Mouse (Mus musculus): ENCODE data around the gene Muc4.

Gene Muc4

DNA sequence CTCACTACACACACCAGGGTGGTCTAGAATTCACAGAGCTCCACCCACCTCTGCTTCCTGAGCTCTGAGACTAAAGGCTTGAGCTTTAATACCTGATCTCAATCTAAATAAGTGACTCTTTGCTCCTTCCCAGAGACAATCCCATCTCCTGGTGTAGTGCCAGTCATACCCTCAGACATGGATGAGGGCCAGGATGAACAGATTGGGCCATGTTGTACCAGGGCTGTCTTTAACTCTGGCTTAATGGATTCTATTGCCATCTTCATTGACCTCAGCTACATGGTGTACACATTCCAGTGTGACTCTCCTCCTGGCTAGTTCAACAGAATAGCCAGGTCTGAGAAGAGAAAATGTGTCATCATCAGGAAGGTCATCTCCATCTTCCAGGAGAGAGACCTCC lies 9.2 kb upstream of the Muc4 start:
- no peak for DNase-seq (ENCODE audit: low read depth)

DNA sequence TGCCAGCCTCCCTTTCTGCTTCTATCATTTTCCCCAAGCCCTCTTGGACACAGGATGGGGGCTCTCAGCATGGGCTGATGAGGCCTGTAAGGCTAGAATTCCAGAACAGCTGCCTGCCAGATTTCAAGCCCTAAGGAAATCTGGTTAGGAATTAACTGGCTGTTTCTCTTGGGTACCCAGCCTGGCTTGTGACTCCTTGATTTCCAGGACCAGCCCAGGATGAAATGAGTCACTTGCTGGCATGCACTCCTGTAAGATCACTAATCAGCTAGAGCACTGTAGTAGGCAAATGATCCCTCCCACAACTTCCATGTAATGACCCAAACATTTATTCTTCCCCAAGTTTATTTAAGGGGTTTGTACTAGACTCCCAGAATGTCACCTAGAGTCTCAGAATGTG lies 7.4 kb upstream of the Muc4 start:
- no peak for DNase-seq (ENCODE audit: low read depth)

DNA sequence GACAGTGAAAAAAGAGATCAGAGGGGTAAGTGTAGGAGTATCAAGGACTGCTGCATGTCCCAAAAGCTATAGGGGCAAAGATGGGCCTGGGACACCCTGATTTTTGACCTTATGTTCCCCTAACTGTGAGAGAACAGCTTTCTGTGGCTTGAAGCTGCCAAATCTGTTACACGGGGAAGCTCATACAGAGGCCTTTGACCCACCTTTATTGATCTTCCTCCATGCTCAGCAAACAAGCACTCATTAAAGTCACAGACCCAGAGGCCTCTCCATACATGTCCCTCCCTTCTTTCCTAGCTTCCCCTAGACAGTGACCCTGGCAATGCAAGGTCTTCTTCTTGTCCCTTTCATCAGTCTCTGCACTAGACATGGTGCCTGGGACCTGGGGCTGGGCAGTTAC lies 7.0 kb upstream of the Muc4 start:
- no peak for DNase-seq (ENCODE audit: low read depth)

DNA sequence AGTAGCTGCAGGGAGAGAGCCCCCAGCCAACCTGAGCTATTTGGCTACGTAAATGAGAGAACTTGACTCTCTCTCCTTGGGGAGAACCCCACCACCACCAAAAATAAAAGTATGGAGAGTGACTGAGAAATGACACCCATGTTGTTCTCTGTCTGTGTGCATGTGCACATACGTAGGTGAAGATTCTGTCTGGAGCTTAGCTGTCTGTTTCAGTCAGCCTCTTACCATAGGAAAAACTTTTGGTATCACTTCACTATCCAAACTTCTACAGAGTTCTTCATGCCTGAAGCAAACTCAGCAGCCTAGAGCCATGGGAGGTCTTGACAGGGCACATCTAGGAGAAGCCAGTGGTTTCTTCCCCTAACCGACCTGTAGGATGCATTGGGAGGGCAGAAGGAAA lies 2.5 kb upstream of the Muc4 start:
- DNase-seq (ENCODE audit: low read depth): no peak

DNA sequence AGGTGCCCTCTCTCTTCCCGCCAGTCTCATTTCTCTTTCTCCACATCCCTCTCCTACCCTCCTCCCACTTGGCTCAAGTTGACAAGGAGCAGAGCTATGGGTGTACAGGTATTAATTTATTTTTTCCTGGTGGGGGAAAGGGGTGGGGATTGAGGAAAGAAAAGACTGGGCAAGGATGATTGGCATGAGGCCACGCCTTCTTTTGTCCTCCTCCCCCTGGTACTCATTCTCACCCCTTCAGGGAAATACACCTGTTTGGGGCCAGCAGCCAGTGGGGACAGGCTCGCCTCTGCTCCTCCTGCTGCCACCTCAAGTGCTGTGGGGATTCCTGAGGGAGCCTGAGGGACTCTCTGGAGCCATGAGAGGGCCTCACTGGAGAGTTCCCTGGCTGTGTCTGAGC lies 336 bp downstream of the Muc4 start:
- DNase-seq (ENCODE audit: low read depth): no peak

DNA sequence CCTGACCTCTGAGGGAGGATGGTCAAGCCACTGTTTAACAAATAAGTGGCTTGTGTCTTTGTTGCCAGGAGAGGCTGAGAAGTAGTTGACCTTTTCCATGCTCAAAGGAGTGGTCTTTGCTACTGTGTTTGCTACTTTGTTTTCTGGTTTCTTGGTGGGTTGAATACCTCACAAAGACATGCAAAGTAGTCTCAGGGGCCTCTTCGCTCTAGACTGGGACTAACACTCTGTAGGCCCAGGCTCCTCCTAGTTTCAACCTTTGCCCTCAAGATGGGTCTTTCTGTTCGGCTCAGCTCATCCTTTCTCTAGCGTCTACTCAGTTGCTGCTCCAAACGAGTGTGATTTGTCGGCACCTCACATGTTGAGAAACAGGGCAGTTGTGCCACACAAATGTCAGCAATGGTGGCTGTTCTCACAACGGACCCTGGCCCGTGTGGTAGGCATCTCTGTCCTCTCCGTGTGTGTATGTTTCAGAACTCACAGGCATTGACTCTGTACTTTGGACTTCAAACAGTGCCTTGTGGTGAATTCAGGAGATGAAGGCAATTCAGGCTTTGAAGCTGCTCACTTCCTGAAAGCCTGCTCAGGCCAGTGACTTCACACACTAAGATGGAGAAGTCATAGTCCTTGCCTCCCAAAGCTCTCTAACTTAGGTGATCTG lies 4.4 kb downstream of the Muc4 start:
- DNase-seq (ENCODE audit: low read depth): no peak

DNA sequence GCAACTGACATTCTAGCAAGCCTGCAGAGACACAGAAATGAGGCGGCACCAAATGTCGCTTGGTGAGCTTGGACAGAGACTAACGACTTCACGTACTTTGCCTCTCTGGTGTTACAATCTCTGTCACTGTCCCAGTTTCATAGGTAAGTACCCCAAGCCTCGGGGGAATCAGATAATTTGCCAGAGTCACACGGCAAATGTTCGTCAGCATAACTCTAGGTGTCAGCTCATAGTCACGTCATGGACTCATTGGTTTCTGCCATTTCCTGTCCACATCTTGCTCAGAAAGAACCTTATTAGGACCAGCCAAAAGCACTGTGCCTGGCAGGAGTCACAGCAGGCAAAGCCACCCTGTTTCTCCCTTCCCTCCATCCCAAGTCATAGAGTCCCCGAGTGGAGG lies 5.7 kb downstream of the Muc4 start:
- DNase-seq (ENCODE audit: low read depth): no peak

DNA sequence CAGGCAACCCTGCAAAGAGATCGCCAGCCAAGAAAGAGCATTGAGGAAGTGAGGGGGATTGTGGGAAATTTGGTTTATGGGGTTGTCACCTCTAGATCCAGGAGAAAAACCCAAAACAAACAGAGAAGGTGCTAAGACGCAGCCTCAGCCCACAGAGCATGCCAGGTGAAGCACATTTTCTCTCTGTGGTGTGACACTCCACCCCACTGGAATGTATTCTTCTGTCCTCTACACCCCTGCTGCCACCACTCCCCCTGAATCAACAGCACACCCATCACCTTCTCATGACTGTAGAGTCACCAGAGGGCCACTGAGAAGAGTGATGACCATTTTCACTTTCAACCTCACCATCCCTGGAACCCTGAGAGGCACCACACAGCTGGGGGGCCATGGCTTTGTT lies 7.0 kb downstream of the Muc4 start:
- no peak for DNase-seq (ENCODE audit: low read depth)

DNA sequence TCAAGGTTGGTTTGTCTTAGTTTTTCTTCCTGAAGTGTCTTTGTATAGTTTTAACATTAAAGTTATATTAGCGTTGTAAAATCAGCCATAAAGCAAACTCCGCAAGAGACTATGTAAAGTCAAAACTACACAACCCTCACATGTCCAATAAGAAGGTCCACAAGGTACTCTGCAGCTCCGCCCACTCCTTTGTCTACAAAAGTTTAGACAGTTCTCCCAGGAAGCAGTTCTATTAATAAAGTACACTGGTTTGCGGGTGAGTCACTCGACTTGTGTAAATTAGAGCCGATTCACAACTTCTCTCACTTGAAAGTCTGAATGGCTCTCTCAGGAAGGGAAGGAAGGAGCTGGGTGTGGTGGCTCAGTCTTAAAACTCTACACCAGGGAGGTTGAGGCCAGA lies 10.2 kb downstream of the Muc4 start:
- DNase-seq (ENCODE audit: low read depth): no peak

DNA sequence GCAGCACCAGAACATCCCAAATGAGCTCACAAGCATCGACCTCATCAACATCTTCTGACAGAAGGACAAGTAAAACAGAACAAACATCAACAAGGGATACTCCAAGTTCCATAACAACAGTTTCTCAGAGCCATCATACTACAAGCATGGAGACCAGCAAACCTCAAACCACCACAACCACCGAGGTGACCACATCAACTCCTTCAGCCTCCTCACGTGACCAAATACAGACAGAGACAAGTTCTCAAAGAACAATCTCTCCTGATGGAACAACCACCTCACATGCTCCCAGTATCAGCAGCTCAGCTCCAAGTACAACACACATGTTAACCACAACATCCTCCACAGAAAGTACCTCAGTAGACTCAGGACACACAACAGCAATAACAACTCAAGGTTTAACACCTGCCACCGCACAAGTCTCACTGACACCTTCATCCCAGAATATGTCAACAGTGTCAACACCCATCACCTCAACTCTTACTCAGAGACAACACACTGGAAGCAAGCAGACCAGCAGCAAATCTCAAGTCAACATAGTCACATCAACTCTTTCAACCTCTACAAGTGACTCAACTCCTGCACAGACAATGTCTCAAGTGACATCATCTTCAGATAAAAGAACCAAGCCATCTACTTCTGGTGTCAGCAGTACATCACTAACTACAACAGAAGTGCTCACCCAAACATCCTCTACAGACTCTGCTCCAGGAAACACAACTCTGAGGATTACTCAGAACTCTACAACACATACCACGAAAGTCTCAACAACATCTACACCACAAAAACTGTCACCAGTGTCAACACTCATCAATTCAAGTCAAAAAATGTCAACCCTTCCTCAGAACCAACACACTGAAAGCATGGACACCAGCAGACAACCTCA lies 14.8 kb downstream of the Muc4 start:
- DNase-seq (ENCODE audit: low read depth): no peak

DNA sequence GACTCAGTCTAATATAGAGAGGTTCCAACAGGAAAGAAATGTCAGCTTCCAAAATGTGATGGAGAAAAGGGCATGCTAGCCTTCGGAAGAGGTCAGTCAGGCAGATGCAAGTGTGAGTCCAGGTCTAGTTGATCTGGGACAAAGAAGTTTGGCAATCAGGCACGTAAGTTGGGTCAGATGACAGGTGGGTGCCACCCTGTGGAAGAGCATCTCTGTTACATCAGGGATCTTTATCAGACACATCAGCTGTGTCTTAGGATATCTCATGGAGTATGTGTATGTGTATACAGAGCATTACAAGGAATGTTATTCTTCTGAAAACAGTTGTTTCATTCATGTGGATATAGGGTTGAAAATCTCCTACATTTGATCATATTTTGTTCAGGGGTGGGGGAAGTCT lies 28.9 kb downstream of the Muc4 start:
- DNase-seq (ENCODE audit: low read depth): no peak

DNA sequence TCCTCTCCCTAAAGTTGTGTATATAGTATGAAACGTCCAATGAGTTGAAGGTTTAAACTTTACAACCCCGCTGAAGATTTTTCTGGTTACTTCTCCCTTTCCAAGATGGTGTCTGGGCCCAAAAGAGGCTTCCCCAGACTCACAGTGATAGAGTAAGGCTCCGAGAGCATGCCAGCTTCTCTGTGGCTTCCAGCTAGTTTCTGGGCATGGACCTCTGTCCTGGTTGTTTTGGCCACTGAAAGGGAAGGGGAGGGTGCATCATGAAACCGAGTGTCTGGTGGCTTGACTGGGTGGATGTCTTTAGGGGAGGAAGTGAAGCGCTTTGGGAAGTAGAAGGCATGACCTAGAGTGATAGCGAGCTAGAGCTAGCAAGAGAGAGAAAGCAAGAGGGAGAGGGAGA lies 29.3 kb downstream of the Muc4 start:
- no peak for DNase-seq (ENCODE audit: low read depth)

DNA sequence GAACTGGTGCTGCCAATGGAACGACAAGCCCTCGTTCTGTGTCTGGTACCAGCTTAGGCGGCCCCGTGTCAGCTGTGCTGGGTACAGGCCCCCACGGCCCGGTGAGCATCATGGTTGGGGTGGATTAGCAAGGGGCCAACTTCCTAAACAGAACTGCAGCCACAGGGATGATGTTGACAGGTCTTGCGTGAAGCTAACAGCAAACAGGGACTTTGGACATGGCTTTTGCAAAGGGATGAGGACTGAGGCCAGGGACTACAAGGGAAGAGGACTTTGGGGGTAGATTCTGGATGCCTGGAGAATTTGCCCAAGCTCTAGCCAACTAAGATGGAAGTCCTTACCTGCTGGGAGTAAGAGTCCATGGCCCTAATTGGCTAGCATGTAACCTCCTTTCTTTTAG lies 31.2 kb downstream of the Muc4 start:
- no peak for DNase-seq (ENCODE audit: low read depth)

DNA sequence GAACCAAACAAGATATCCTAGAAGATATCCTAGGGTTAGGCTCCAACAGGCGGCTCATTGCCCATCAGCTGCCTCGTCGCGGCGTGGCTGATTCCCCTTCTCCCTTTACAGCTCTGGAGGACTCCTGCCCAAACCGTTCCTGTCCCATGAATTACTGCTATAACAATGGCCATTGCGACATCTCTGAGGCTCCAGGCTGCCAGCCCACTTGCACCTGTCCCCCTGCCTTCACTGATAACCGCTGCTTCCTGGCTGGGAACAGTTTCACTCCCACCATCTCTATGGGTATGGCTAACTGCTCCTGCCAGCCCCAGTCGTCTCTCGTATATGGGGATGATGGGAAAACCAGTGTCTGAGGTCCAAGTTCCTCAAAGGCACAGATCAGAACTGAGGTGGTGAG lies 41.0 kb downstream of the Muc4 start:
- DNase-seq (ENCODE audit: low read depth): no peak

DNA sequence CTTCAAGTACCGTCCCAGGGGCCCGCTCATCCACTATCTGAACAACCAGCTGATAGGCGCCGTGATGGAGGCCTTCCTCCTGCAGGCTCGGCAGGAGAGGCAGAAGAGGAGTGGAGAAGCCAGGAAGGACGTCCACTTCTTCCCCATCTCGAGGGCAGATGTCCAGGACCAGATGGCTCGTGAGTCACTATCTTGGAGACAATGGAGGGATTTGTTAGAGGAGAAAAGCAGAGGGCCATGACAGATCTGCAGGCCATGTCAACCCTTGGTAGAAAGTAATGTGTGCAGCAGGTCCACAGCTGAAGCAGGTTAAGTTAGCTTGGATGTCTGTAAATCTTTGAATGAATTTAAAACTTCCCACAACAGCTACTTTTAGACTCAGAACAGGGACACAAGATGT lies 43.3 kb downstream of the Muc4 start:
- DNase-seq (ENCODE audit: low read depth): no peak

DNA sequence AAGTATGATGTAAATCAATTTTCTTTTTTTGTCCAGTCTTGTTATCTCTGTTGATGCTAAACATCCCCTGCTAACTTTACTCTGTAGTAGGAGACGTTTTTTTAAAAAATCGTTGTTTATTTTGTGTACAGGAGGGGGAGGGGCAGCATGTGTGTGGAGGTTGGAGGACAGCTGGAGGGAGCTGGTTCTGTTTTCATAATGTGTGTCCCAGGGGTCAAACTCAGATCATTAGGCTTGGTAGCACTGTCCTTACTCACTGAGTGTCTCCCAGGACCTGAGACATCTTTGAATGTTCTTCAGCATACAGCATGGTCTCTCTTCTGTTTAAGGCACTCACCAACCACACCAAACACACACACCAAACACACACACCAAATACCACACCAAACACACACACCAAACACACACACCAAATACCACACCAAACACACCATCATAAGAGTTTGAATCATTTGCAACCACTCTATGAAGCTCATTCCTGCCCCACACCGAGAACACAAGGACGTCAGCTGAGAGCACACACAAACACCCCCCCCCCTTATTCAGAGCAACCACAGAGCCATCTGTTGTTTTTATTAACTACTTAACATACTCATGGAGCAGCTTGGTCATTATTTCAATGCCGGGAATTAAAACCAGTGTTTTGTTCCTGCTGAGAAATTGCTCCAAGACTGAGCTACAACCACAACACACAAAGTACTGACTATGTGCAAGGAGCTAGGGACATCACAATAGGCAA lies 47.8 kb downstream of the Muc4 start:
- no peak for DNase-seq (ENCODE audit: low read depth)

DNA sequence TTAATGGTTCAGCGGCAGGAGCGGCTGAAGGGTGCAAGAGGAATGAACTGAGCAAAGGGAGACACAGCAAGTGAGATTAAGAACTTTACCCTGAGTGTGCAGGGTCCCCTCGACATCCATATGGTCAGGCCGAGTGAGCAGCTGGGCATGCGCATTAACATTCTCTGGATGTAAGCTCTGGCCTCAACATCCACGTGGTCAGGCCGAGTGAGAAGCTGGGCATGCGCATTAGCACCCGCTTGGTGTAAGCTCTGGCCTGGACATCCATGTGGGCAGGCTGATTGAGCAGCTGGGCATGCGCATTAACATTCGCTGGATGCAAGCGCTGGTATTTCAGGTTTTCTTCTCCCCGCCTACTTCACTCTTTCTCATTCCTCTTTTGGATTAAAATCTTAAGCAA lies 49.2 kb downstream of the Muc4 start:
- DNase-seq (ENCODE audit: low read depth): no peak

DNA sequence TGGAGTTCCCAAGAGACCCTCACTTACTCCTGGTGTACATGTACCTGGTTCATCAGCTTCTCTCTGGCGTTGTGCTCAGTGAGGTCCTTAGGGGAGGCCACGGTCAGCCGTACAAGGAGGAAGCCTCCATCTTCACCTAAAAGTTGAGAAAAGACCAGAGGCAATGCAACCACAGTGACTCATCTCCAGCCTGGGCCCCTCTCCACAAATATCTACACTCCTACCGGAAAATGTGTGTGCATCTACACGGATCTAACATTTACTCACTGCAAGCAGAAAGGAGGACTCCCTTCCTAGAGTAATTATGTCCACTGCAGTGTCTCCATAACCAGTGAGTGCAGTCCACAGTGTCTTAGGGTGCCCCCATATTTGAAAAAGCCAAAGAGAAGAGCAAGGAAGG lies 54.4 kb downstream of the Muc4 start:
- DNase-seq (ENCODE audit: low read depth): no peak

DNA sequence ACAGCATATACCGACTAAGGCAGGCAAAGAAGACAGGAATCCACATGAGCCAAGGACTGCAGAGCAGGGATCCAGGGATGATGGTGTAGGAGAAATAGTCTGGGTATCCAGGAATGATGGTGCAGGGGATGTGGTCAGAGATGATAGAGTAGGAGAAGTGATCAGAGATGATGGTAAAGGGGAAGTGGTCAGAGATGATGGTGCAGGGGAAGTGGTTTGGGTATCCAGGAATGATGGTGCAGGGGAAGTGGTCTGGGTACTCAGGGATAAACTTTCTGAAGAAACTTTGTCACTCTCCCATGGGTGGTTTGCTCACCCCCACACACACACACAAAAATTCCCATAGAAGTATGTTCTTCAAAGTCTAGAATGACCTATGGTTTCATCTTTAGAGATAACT lies 59.5 kb downstream of the Muc4 start:
- no peak for DNase-seq (ENCODE audit: low read depth)

DNA sequence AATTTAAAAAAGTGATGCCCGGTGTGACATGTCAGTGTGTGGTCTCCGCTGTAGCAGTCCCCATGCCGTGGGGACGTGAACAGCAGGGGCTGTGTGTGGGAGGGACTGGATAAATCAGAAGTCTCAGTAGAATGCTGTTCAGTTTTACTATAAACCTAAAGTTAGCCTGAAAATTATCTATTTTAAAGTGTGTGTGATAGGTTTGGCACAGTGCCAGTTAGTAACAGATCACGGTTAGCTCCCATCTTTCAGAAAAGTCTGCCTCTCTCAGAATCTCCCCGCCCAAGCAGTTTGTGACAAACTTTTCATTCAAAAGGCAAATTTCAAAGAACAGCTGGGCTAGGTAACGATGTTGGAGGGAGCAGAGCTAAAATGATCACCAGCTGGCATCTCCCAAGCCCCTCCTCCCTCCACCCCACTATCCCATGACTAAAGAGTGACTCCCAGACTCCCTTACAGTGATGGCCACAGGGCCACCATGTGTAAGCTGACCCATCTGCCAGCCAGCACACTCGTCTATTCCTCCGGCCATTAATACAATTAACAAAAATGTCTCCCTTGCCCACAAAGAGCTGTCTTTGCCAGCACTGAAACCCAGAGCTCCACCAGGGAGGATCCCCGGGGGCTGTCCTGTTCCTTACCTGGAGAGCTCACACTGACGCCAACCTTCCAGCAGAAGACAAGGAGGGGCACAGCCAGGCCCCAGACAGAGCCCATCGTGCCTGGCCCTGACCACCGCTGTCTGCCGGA lies 61.2 kb downstream of the Muc4 start:
- DNase-seq (ENCODE audit: low read depth): no peak

DNA sequence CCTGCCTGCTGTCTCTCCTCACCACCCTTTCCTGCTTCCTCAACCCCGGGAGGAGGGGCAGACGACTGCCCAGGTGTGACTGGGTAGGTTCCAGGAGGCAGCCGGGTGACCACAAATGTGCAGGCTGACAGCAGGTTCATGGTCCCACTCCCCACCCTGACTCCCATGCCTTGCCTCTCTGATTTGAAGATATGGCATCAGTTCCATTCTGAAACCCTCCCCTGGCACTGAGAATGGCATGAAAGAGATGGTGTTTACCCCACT lies 61.7 kb downstream of the Muc4 start, which contains the start of gene Muc20:
Muc20 (minus strand) TSS at position 10 of the 264 bp plus-strand sequence.
- no peak for DNase-seq (ENCODE audit: low read depth)

DNA sequence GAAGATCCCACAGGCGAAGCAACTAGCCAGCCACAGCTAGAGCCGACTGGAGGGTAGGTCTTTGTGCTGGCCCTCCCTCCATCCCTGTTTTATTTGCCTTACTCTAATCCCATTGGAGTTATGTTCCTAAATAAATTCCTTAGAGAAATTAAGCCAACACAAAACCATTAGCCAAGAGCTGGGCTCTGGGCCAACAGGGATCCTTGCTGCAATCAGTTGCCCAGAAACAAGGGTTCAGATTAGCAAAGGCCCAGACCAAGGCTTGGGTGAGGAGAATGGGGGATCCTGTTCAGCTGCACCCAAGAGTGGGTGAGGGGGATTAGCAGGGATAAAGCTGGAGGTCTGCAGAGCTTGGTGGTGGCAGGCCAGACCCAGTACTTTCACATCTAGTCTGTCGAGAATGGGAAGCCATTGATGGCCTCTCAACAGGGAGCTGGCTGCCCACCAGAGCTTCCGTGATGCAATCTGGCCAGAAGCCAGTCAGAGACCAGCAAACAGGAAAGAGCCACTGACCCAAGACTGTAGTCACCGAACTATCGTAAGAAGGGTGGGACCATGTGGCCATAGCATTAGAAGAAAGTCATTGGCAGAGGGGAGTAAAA lies 67.7 kb downstream of the Muc4 start:
- no peak for DNase-seq (ENCODE audit: low read depth)
